Mouse (Mus musculus) testis, adult 2 months (tissue): Measurements from ENCODE around the gene Rpl26. TPM values are rescaled to one million over a fixed set of nuclear protein-coding genes. Genes with fewer than 3 reads are reported as not detected.

ENCODE experiments used
- H3K27ac ChIP-seq: fragments of 200-500 bp; 2 replicates; pipeline ENCODE4 v1.5.1; 2012; ENCODE audit warnings: low read depth, low read length; ENCODE audit not compliant: control insufficient read depth, insufficient read depth
- H3K27me3 ChIP-seq: fragments of 200-500 bp; 2 replicates; pipeline ENCODE4 v1.6.1; 2012; ENCODE audit warnings: mild to moderate bottlenecking, low read length, moderate library complexity; ENCODE audit not compliant: control insufficient read depth, insufficient read depth
- H3K36me3 ChIP-seq: fragments of 200-500 bp; 2 replicates; pipeline ENCODE4 v1.6.1; 2012; ENCODE audit warnings: mild to moderate bottlenecking, low read length; ENCODE audit not compliant: control insufficient read depth, insufficient read depth
- H3K4me1 ChIP-seq: fragments of 200-500 bp; 2 replicates; pipeline ENCODE4 v1.6.1; 2012; ENCODE audit warnings: low read length; ENCODE audit not compliant: control insufficient read depth, insufficient read depth
- H3K4me3 ChIP-seq: fragments of 200-500 bp; 2 replicates; pipeline ENCODE4 v1.5.1; 2012; ENCODE audit warnings: low read depth, mild to moderate bottlenecking, low read length, moderate library complexity, mixed read lengths; ENCODE audit not compliant: control insufficient read depth
- CTCF ChIP-seq: fragments of 200-500 bp; IDR thresholded peaks from 2 replicates; pipeline ENCODE4 v1.5.1; 2012; ENCODE audit warnings: low read depth, mild to moderate bottlenecking, inconsistent platforms, low read length, moderate library complexity; ENCODE audit not compliant: control insufficient read depth, insufficient read depth, insufficient replicate concordance
- POLR2A ChIP-seq: fragments of 200-500 bp; IDR thresholded peaks from 2 replicates; pipeline ENCODE4 v1.6.1; 2012; ENCODE audit warnings: low read depth, mild to moderate bottlenecking, inconsistent platforms, low read length, moderate library complexity; ENCODE audit not compliant: control insufficient read depth
- polyA plus RNA-seq: library from polyadenylated mRNA; depleted of rRNA; stranded (reverse); fragments of >200 nt; gene quantifications from 2 replicates; pipeline ENCODE4 v1.2.3, GENCODE M21; 2012; rRNA removed

The Rpl26 gene
- polyA plus RNA-seq, 1 experiment, result 938 TPM

GRCm38 (mm10) chr11:68954408-68954807 lies 53.0 kb downstream of the Rpl26 start:
- no peaks in the 10 kb centered on the region for H3K27me3 ChIP-seq

DNA sequence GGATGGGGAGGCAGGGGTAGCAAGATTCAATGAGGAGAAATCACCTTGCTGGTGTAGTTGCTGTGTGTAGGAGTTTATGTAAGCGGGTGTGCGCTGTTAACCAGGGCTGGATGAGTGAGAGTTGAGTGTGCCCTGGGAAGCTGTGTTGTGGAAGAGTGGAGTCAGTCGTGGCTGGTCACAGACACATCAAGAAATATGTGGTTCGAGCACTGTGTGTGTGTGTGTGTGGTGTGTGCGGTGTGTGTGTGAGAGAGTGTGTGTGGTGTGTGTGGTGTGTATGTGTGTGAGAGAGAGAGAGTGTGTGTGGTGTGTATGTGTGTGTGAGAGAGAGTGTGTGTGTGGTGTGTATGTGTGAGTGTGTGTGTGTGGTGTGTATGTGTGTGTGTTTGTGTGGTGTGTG lies 54.1 kb downstream of the Rpl26 start:
- H3K4me3 ChIP-seq, result no peak overlapping the region
- no peak overlapping the region; the same call in 1 of the 2 replicates for H3K27ac ChIP-seq
- TF ChIP-seq CTCF, result no peak
- no peak for TF ChIP-seq POLR2A
- peaks cover 8% of the 10 kb centered on the region for H3K4me1 ChIP-seq
- H3K27me3 ChIP-seq, result no peaks in the 10 kb centered on the region
- no peaks in the 10 kb centered on the region for H3K36me3 ChIP-seq

More at GRCm38 (mm10) chr11:68954408-68954807, 53.0 kb downstream of the Rpl26 start:
- TF ChIP-seq POLR2A (no peak), CTCF (no peak)
- Histone ChIP-seq H3K4me3 (peak overlapping the region; percentile 8), H3K36me3 (no peaks in the 10 kb centered on the region), H3K4me1 (peaks cover 11% of the 10 kb centered on the region), H3K27ac (no peak overlapping the region)

- Histone ChIP-seq H3K4me3 (no peak overlapping the region), H3K4me1 (peaks cover 8% of the 10 kb centered on the region), H3K36me3 (no peaks in the 10 kb centered on the region), H3K27me3 (no peaks in the 10 kb centered on the region), H3K27ac (no peak overlapping the region)
- no peak for TF ChIP-seq POLR2A
- TF ChIP-seq CTCF, result no peak
Observed at GRCm38 (mm10) chr11:68956107-68956506, 54.7 kb downstream of the Rpl26 start.

Other genes starting within 250 kb of the Rpl26 start
- gene Myh10, start 210.0 kb upstream of the Rpl26 start, polyA plus RNA-seq, result 35.7 and 44.2 TPM in 2 replicates
- gene Ndel1, start 29.7 kb upstream of the Rpl26 start, polyA plus RNA-seq, result 73.8 and 80.3 TPM in 2 replicates
- 1.1 TPM in 2 replicates for gene Rnf222, start 13.0 kb upstream of the Rpl26 start, polyA plus RNA-seq
- 506 and 512 TPM in 2 replicates for gene Odf4, start 25.5 kb downstream of the Rpl26 start, polyA plus RNA-seq
- 3.7 and 3.8 TPM in 2 replicates for gene Arhgef15, start 55.9 kb downstream of the Rpl26 start, polyA plus RNA-seq
- gene Slc25a35, start 66.5 kb downstream of the Rpl26 start, polyA plus RNA-seq, result 40.8 and 56.4 TPM in 2 replicates
- gene Rangrf, start 73.6 kb downstream of the Rpl26 start, polyA plus RNA-seq, result 1,176 and 1,231 TPM in 2 replicates
- gene Pfas, start 106.9 kb downstream of the Rpl26 start, polyA plus RNA-seq, result 9.6 and 11.8 TPM in 2 replicates
- gene Ctc1, start 114.3 kb downstream of the Rpl26 start, polyA plus RNA-seq, result 44.5 and 44.9 TPM in 2 replicates
- 15.2 and 17.9 TPM in 2 replicates for gene Aurkb, start 144.1 kb downstream of the Rpl26 start, polyA plus RNA-seq
- gene Borcs6, start 158.1 kb downstream of the Rpl26 start, polyA plus RNA-seq, result 13.4 and 15.8 TPM in 2 replicates
- 135 and 142 TPM in 2 replicates for gene Tmem107, start 169.2 kb downstream of the Rpl26 start, polyA plus RNA-seq
- 36.3 and 43.1 TPM in 2 replicates for gene Vamp2, start 186.9 kb downstream of the Rpl26 start, polyA plus RNA-seq
- 103 and 106 TPM in 2 replicates for gene Per1, start 193.6 kb downstream of the Rpl26 start, polyA plus RNA-seq
- 0.17 TPM in 2 replicates for gene Hes7, start 218.8 kb downstream of the Rpl26 start, polyA plus RNA-seq
- gene 9130213A22Rik, start 221.0 kb downstream of the Rpl26 start, polyA plus RNA-seq, result 0.24 and 0.28 TPM in 2 replicates
- gene Aloxe3, start 224.3 kb downstream of the Rpl26 start, polyA plus RNA-seq, result 6.1 and 7.0 TPM in 2 replicates